Mouse (Mus musculus) limb, embryonic 14.5 days (tissue): ENCODE measurements around the gene Fgfr2. TPM values are rescaled to one million over a fixed set of nuclear protein-coding genes. Genes with fewer than 3 reads are reported as not detected.
A peak's percentile ranks its signal among the peaks of the same experiment; 100 is the strongest.

ENCODE experiments used
- ATAC-seq: fragments of 200-750 bp; cut with Nextera tagmentation; 2 replicates; pipeline ENCODE4 v1.8.0; 2017; ENCODE audit warnings: low read depth, moderate number of reproducible peaks, moderate TSS enrichment; ENCODE audit not compliant: low FRiP score
- DNase-seq: peaks from one replicate; pipeline ENCODE4 v3.0.0-alpha.2; 2015; ENCODE audit warnings: low spot score
- H3K27ac ChIP-seq: fragments of 300-500 bp; sonication (generic); replicated peaks from 2 replicates; pipeline ENCODE4 v1.5.1; 2014; ENCODE audit warnings: low read depth, mild to moderate bottlenecking, low read length, moderate library complexity, mixed read lengths
- H3K27me3 ChIP-seq: fragments of 300-500 bp; sonication (generic); 2 replicates; pipeline ENCODE4 v1.6.1; 2014; ENCODE audit warnings: low read length, mixed read lengths; ENCODE audit not compliant: control insufficient read depth, insufficient read depth
- H3K36me3 ChIP-seq: fragments of 300-500 bp; sonication (generic); 2 replicates; pipeline ENCODE4 v1.6.1; 2014; ENCODE audit warnings: mild to moderate bottlenecking, low read length, moderate library complexity, mixed read lengths; ENCODE audit not compliant: control insufficient read depth, insufficient read depth
- H3K4me1 ChIP-seq: fragments of 300-500 bp; sonication (generic); 2 replicates; pipeline ENCODE4 v1.6.1; 2014; ENCODE audit warnings: antibody characterized with exemption, low read length, mixed read lengths; ENCODE audit not compliant: control insufficient read depth, insufficient read depth
- H3K4me2 ChIP-seq: fragments of 300-500 bp; sonication (generic); replicated peaks from 2 replicates; pipeline ENCODE4 v1.6.1; 2014; ENCODE audit warnings: low read depth, mild to moderate bottlenecking, low read length, moderate library complexity; ENCODE audit not compliant: severe bottlenecking
- H3K4me3 ChIP-seq: fragments of 300-500 bp; sonication (generic); replicated peaks from 2 replicates; pipeline ENCODE4 v1.5.1; 2014; ENCODE audit warnings: low read length
- H3K9ac ChIP-seq: fragments of 300-500 bp; sonication (generic); 2 replicates; pipeline ENCODE4 v1.6.1; 2014; ENCODE audit warnings: mild to moderate bottlenecking, low read depth, low read length, moderate library complexity; ENCODE audit not compliant: severe bottlenecking
- H3K9me3 ChIP-seq: fragments of 300-500 bp; sonication (generic); 2 replicates; pipeline ENCODE4 v1.6.1; 2016; ENCODE audit warnings: low read length; ENCODE audit not compliant: control insufficient read depth
- POLR2A ChIP-seq: fragments of 200-500 bp; IDR thresholded peaks from 2 replicates; pipeline ENCODE4 v1.8.0; 2012; ENCODE audit warnings: inconsistent platforms, mild to moderate bottlenecking, moderate library complexity, borderline replicate concordance; ENCODE audit not compliant: insufficient read depth, insufficient read length; ENCODE audit errors: extremely low read depth
- WGBS: fragments of 180-500 bp; shearing (Covaris S2); extraction: QIAGEN DNeasy Blood & Tissue Kit; methylation state at CpG from one replicate; pipeline ENCODE4 v1.1.7; 2014; 5-methylcytosine and 5-hydroxymethylcytosine counted together
- polyA plus RNA-seq, 2 experiments: library from polyadenylated mRNA; depleted of rRNA in 1 of 2; stranded (reverse) in 1 of 2; unstranded in 1 of 2; fragments of >200 nt; fragmentation: Nextera tagmentation in 1 of 2; extraction: Ambion mirVana in 1 of 2; gene quantifications; 2 replicates each; pipeline versions ENCODE4 v1.2.1 to v1.2.3; 2012 to 2014

The Fgfr2 gene
- polyA plus RNA-seq, 2 experiments = 131 to 133 TPM

DNA sequence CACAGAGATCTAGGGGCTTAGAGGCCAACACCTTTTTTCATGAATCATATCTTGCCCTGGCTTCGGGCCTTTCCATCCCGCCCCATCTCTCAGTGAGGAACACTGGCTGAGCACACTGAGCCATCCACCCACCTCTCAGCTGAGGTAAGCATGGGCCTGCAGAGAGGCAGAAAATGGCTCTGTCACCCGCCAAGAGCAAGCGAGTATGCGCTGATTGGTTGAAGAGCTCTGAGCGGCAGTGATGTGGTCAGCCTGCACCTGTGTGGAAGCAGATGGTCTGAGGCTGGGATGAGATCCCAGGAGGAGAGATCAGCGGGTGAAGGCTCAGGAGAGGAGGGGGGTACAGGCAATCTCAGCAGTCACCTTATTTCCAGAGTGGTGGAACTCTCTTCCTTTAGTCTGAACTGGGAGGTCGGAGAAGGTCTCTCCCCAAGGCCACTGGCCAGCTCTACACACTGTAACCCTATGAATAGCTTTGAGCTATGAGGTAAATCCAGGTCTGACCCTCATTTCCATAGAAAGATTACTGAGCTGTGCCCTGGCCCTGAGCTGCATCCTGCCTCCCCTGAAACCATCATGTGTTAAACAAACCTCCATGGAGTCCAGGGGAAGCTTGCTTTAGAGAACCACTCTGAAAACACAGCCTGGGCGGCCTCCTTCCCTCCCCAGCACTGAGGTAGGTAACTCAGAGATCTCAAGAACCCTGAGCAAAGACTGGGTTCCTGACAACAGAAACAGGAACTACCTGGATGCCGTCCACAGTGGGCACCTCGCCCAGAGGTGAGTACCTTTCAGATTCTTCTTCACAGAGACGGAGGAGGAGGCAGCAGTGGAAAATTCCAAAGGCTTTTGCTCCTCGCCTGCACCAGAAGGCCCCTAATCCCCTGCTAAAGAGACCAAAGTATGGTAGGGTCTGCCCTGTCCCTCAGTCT lies 316.0 kb downstream of the Fgfr2 start:
- TF ChIP-seq POLR2A = no peak

DNA sequence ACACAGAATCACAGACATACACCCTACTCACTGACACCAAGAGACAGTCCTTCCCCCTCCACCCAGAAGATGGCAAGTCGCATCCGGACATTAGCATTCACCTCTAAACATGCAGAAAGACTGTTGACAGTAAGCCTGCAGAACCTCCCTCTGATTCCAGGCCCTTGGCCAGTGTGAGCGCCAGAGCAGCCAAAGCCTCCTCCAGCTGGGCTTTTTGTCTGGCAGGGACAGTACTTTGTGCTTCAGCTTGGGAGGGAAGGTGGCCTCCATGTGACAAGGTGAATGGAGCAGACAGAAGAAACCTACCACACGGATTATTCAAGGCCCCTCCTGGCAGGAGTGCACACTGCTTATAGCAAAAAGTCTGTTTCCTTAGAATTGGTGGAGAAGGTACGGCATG lies 316.9 kb downstream of the Fgfr2 start:
- no peak for TF ChIP-seq POLR2A
- Histone ChIP-seq H3K27ac (no peak overlapping the region), H3K27me3 (no peaks in the 10 kb centered on the region), H3K4me3 (no peak overlapping the region), H3K9me3 (no peaks in the 10 kb centered on the region), H3K9ac (no peak overlapping the region), H3K36me3 (no peaks in the 10 kb centered on the region; the same call in 1 of the 2 replicates), H3K4me1 (peaks cover 55% of the 10 kb centered on the region), H3K4me2 (no peak overlapping the region)
- DNase-seq (no peak), ATAC-seq (no peak)
- WGBS = 77% methylated on average over 5 of the region's 5 CpGs

More for the DNA sequence above, 316.0 kb downstream of the Fgfr2 start:
- peaks cover 62% of the 10 kb centered on the region for H3K4me1 ChIP-seq
- DNase-seq (no peak), ATAC-seq (no peak)
- H3K36me3 ChIP-seq = no peaks in the 10 kb centered on the region
- no peak overlapping the region for H3K4me3 ChIP-seq
- peak overlapping the region; percentile 69 for H3K27ac ChIP-seq
- H3K4me2 ChIP-seq = no peak overlapping the region
- 68% methylated on average over 13 of the region's 13 CpGs for WGBS
- H3K9ac ChIP-seq = no peak overlapping the region
- H3K9me3 ChIP-seq = no peaks in the 10 kb centered on the region
- no peaks in the 10 kb centered on the region for H3K27me3 ChIP-seq

DNA sequence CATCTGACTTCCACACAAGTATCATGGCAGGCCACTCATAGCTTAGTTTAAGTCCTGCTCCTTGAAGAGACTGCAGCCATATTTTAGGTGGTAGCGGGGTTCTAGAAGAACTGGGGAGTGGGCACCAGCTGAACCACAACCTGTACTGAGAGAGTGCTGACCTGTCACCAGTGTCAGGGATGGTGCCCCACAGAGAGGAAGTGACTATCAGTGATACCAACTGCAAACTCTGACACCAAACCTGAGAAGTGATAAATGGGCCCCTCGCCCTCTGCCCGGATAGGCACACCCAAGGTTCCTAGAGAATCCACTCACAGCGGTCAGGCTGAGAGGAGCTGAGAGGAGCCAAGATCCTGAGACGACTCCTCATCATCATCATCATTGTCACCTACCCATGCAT lies 318.2 kb downstream of the Fgfr2 start:
- H3K9ac ChIP-seq = no peak overlapping the region
- ATAC-seq = no peak
- no peak overlapping the region for H3K4me2 ChIP-seq
- peaks cover 7% of the 10 kb centered on the region for H3K36me3 ChIP-seq
- no peak overlapping the region for H3K27ac ChIP-seq
- peaks cover 44% of the 10 kb centered on the region for H3K4me1 ChIP-seq
- TF ChIP-seq POLR2A = no peak
- H3K9me3 ChIP-seq = no peaks in the 10 kb centered on the region
- 83% methylated on average over 5 of the region's 5 CpGs for WGBS
- DNase-seq = no peak
- H3K4me3 ChIP-seq = no peak overlapping the region
- no peaks in the 10 kb centered on the region for H3K27me3 ChIP-seq

DNA sequence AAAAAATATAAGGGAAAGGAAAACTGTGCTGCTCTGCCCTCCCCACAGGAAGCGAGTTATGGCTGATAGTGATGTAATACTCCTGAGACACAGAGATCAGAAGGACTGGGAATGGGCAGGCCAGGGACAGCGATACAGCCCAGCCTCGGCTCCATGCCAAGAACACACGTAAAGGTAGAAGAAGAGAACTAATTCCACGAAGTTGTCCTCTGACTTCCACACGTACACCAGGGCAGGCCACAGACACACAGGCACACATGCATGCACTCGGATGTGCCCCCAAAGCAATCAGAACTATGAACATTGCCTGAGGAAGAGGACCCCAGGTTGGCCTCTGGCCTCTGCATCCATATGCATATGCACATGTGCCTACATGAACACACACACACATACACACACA lies 318.7 kb downstream of the Fgfr2 start:
- ATAC-seq = no peak
- Histone ChIP-seq H3K9ac (no peak overlapping the region), H3K4me2 (no peak overlapping the region), H3K27me3 (no peaks in the 10 kb centered on the region), H3K4me1 (peaks cover 39% of the 10 kb centered on the region), H3K27ac (no peak overlapping the region), H3K9me3 (no peaks in the 10 kb centered on the region), H3K4me3 (no peak overlapping the region), H3K36me3 (peaks cover 7% of the 10 kb centered on the region)
- TF ChIP-seq POLR2A = no peak
- no peak for DNase-seq
- WGBS = 48% methylated on average over 7 of the region's 7 CpGs

DNA sequence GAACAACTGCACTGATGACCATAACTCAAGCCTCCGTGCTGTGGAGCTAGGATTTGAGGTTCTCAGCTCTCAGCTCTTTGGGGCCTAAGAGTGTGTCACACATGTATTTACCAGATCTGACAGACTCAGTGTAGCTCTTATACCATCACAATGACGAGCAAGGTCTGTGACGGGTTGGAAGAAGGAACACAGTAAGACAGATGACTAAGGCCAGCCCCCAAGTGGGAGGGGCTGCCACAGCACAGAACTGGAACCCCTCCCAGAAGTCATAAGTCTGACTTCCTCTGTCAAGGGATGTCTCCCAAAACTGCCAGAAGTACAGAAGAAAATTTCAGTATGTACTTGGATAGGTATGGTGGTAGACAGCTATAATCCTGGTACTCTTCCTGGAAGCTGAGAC lies 319.2 kb downstream of the Fgfr2 start:
- no peak for TF ChIP-seq POLR2A
- no peak for DNase-seq
- H3K4me2 ChIP-seq = no peak overlapping the region
- H3K4me3 ChIP-seq = no peak overlapping the region
- peaks cover 34% of the 10 kb centered on the region for H3K4me1 ChIP-seq
- H3K9me3 ChIP-seq = no peaks in the 10 kb centered on the region
- H3K27ac ChIP-seq = no peak overlapping the region
- H3K9ac ChIP-seq = no peak overlapping the region
- WGBS = 67% methylated on average over 3 of the region's 3 CpGs
- no peak for ATAC-seq
- H3K27me3 ChIP-seq = no peaks in the 10 kb centered on the region
- peaks cover 7% of the 10 kb centered on the region for H3K36me3 ChIP-seq

DNA sequence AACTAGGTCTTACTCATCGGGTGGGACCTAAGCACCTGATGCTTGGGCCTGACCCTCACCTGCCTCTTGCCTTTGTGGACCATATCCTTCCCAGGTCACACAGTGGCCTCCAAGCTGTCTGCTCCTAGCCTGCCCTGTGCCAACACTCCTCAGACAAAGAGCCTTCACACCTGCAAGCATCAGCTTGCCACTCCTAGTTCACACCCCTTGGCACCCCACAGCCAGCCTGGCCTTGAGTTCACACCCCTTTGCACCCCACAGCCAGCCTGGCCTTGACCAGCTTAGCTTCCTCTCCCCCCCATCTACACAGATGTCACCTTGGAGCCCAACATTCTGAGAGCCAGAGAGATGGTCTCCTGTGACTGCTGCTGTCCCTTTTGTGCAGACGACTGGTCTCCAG lies 319.8 kb downstream of the Fgfr2 start:
- TF ChIP-seq POLR2A = no peak
- Histone ChIP-seq H3K9ac (no peak overlapping the region), H3K4me3 (no peak overlapping the region), H3K4me2 (no peak overlapping the region), H3K36me3 (peaks cover 7% of the 10 kb centered on the region), H3K27ac (no peak overlapping the region), H3K9me3 (no peaks in the 10 kb centered on the region), H3K27me3 (no peaks in the 10 kb centered on the region), H3K4me1 (peaks cover 28% of the 10 kb centered on the region)
- ATAC-seq = no peak
- WGBS = 74% methylated on average over 2 of the region's 2 CpGs
- DNase-seq = no peak
